Mouse (Mus musculus): Measurements from ENCODE around the gene Ank2.

The Ank2 gene

DNA sequence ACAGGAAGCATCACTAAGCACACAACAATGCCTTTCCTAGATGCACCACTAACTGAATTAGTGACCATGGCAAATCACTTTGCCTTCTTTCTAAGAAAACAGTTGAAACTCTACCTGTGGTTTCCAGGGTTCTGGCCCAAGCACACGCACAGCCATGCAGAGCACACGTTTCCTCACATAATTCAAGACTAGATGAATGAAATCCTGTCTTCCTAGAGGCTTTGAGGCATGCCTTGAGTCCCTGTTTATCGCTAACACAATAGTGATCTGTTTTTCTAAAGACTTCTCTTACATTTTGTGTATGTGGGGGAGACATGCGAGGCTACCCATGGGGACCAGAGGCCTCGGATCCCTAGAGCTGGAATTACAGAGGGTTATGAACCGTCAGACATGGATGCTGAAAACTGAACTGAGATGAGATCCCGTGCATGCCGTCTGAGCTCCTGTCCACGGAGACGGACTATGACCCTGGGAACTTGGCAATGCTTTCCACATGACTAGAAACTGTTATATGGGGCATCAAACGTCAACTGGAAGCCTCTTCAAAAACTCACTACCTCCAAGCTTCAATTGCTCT, 256.8 kb downstream of the Ank2 start:
- DNase-seq (ENCODE audit: low spot score in 2 of 2) = no peak

DNA sequence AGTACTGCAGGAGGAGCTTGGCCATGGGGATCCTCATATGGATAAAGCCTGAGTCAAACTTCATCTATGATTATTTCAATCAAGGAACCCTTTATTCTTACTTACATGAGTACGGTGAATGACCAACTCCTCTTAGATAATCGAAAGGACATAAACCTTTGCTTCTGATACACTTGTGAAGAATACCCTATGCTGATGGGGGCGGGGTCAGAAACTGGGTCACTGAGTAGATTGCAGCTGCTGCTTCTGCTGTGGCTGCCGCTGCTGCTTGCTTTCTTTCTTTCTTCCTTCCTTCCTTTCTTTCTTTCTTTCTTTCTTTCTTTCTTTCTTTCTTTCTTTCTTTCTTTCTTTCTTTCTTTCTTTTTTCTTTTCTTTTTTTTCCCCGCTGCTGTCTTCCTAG, 263.9 kb downstream of the Ank2 start:
- no peak for DNase-seq (ENCODE audit: low spot score in 2 of 2)

DNA sequence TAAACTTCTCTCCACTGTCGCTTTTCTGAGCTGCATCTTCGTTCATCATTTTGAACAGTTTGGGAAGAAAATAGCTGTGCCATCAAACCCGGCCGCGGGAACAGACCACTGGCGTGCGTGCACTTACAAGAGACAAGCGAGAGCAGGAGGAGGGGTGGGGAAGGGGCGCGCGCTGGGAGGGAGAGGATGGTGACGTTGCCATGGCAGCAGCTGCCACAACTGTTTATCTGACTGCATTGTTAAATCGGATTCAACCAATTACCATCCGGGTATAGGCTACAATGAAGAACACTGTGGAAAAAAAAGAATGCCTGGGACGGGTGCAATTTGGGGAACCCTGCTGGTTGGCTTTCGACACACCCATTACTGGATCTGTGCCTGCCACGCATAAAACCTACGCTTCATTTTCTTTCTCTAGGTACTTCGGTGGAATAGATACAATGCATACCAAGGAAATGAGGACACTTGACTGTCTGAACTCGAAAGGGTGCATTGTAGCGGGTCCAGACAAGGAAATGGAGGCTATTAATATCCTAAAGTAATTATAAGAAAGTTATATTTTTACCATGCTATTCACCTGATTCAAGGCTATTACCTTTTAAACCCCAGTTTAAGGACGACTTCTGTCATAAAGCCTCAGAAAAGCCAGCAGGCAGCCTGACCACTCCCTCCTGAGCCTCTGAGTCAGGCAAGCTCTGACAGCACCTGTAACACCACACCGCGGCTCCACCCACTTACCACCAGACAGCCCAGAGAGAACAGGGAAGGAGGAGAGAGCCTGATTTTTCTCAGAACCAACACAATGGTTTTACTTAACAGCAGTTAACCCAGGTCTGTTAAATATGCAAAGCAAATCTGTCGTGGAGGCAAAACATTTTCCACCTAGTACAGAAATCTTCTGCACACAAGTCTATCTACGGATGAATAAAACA, 273.1 kb downstream of the Ank2 start:
- peak in 1 of 2 experiments; percentile 25 for DNase-seq (ENCODE audit: low spot score in 2 of 2)

DNA sequence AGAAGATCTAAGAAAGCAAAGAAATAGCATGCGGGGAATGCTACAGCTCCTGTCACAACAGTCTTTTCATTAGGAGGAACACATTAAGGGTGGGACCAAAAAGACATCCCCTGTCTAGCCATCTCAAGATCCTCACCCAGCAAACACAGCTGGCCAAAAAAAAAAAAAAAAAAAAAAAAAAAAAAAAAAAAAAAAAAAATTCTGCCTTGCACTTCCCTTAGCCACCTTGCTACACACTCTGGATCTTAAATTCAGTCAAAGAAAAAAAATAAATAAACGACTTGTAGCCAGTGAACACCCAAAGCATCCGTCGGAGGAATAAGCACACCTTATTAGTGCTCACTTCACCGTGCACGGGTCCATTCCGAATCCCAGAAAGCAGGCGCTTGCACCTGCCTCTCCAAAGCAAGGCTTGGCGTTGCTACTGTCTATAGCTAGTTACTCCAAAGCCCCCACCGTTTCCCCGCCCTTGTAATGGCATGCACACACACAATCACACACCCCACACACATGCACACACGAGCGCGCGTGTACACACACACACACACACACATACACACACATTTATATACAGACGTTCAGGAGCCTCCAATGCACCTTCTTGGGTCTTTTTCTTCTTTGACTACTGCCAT, 273.9 kb downstream of the Ank2 start:
- no peak for DNase-seq (ENCODE audit: low spot score in 2 of 2)

DNA sequence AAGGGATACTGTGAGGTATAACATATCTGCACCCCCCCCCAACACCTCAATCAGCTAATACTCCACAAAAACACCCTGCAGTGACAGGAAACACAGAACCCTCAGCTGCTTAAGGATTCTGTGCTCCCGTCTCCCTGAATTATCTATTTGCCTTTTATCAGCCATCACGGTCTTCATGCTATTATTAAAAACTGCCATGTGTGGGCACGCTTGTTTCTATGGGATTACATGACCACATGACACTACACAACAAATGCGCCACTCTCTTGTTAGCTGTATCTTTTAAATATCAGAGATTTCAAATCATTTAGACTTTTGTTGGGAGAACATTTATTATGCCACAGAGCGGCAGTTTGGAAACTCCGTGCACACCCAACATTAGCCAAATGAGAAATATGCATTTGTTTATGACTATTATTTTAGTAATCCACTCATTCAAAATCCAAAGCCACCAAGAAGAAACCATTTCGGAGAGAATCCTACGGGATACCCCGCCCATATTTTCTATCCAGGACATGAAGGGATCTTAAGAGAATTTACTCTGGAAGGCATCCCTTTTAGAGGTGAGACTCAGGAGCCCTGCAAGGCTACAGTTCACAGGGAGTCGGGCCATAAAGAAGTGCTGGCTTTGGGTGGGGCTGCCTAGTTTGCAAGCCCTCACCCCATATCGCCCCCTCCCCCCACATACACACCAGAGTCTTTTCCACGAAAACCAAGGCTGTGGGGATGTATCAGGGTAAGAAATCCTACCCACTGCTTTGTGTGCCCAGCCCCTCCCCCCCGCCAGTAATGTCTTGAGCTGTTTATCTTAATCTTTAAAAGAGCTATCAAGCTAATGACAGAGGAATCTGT, 274.6 kb downstream of the Ank2 start:
- DNase-seq (ENCODE audit: low spot score in 2 of 2) = no peak

DNA sequence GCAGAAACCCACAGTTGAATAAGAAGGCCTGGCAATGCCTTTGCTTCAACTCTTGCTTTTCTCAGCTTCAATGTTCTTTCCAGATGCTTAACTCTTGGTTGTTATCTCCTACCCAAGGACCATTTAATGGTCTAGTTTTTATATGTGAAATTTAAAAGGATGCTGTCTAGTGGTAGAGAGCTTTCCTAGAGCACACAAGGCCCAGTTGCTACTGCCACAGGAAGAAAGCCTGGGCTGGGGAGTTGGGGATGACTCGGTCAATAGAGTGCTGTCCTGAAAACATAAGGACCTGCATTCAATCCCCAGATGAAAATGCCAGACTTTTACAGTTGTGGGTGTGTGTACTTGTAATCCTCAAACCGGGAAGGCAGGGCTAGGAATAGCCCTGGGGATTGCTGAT, 277.1 kb downstream of the Ank2 start:
- DNase-seq (ENCODE audit: low spot score in 2 of 2) = no peak

DNA sequence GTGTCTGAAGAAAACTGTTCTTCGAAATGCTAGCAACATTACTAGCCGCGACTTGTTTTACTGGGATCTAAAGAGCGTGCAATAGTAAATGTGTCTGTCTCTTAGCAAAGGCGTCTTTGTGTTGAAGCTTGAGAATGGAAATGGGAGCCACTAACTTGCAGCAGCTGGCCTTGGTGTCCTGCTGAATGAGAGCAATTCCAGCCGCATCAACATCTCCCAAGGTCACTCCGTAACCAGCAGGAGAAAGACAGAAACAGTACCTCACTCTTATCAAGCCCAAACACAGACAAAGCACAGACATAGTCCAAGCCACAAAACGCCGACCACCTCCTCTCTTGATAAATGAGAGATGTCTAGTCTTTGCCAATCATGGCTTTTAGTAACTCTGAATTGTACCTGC, 278.3 kb downstream of the Ank2 start:
- DNase-seq (ENCODE audit: low spot score in 2 of 2) = no peak

DNA sequence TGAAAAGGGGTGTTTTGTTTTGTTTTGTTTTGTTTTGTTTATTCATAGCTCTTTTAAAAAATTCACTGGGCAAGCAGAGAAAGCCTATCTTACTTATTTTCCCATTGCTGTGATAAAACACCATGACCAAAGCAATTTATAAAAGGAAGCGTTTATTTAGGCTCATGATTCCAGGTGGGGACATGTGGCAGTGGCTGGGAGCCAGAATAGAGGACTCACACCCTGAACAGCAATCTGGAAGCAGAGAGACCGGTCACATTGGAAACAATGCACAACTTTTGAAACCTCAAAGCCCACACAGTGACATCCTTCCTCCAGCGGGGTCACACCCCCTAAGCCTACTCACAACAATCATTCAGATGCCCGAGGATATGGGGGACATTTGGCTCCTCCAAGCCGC, 285.6 kb downstream of the Ank2 start:
- no peak for DNase-seq (ENCODE audit: low spot score in 2 of 2)

DNA sequence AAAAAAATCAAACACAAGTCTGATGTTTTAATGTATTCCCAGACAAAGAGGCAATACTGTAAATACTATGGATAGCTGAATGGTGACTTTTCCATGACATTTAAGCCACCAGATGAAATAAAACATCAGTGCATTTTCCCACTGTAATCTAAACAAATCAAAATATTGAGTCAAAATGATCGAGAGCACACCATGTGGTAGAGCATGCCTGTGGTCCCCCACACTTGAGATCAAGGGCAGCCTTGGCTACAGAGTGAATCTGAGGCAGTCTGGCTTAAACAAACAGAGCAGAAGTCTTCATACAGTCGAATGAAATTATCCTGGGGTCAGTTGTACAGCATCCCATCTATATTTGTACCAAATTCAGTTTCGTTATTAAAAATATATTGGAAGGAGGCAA, 288.0 kb downstream of the Ank2 start:
- no peak for DNase-seq (ENCODE audit: low spot score in 2 of 2)

DNA sequence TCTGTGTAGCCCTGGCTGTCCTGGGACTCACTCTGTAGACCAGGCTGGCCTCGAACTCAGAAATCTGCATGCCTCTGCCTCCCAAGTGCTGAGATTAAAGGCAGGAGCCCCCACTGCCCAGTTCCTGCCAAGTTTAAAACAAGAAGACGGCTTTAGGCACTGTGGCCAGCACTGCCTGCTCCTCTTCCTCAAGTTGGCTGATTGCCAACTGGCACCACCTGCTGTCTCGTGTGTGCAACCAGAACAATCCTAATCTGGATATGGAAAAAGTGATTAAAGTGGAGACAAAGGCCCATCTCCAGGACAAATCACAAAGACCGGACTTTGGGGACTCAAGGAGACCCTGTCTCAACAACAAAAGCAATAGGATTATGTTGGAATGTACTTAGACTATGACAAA, 288.6 kb downstream of the Ank2 start:
- no peak for DNase-seq (ENCODE audit: low spot score in 2 of 2)

DNA sequence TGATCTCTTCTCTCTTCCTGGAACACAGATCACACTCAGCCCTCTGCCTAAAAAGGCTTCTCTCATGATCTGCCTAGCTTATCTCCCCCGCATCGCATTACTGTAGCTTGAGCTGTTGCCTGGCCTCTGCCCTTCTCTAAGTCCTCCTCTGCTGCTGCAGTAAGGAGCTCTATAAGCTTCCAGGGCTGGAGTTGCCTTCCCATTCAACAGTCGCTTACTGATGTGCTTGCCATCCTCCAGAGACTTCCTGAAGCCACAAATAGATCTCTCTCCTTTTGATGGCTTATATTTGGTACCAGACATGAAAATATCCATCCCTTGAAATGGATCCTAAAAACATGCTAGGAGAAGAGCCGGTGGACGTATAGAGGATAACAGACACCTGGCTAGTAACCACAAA, 290.3 kb downstream of the Ank2 start:
- DNase-seq (ENCODE audit: low spot score in 2 of 2) = no peak

DNA sequence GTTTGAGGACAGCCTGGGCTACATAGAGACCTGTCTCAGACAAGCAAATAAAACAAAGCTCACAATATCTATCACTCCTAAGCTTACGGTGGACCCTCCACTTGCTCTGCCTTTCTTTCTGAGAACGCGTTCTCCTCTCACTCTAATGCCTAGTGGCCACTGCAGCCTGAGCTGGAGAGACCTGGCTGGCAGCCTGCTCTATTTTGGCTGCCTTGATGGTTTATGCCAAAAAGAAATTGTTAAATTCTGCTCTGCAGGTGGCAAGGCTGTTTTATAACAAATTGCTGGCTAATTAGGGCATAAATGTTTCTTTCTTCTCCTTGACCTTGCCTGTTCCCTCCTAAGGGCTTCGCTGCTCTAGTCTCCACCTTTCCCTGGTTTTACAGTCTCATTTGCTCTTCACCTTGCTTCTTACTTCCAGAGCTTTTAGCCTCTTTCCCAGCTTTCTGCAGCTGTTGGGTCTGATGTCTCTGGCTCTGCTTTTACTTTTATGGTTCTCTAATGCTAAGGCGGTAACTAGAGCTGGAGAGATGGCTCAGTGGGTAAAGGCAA, 293.2 kb downstream of the Ank2 start:
- no peak for DNase-seq (ENCODE audit: low spot score in 2 of 2)

DNA sequence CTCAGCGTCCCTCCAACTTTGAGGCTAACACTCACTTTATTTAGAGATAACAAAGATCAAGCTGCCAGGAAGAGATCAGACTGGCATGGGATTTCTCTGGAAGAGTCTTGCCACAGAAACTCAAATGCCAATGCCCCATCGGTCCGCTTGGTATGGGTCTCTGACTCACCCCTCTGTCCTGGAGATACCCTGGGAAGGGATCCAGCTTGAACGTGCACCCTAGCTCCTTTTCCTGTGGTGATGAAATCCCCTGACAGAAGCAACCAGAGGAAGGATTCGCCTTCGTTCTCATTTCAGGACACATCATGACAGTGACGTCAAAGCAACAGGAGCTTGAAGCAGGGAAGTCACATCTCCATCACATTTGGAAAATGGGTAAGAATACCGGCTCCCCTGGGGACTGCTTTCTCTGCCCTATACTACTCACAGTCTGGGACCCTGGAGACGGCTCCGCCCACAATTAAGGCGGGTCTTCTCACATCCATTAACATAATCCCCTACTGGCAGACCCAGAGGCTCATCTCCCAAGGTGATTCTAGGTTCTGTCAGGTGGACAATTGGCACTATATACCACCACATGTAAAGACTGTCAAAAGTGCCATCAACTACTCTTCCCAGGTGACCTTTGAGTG, 296.6 kb downstream of the Ank2 start:
- no peak for DNase-seq (ENCODE audit: low spot score in 2 of 2)

DNA sequence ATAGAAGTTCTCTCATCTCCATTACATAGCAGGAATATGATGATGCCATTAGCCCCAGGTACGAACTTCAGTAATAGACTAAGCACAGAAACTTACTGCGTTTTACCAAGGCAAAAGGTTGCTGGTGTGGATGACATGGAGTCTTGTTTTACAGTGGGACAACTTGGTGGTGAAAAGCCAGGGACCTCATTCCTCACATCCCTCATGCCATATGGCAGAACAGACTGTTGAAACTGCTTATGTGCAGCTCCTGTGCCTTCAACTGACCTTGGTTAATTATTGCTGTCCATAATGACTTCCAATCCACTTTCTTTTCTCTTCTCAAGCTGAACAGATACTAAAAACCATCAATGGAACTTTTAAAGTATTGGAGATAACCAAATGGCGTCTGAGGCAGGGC, 298.4 kb downstream of the Ank2 start:
- no peak for DNase-seq (ENCODE audit: low spot score in 2 of 2)

DNA sequence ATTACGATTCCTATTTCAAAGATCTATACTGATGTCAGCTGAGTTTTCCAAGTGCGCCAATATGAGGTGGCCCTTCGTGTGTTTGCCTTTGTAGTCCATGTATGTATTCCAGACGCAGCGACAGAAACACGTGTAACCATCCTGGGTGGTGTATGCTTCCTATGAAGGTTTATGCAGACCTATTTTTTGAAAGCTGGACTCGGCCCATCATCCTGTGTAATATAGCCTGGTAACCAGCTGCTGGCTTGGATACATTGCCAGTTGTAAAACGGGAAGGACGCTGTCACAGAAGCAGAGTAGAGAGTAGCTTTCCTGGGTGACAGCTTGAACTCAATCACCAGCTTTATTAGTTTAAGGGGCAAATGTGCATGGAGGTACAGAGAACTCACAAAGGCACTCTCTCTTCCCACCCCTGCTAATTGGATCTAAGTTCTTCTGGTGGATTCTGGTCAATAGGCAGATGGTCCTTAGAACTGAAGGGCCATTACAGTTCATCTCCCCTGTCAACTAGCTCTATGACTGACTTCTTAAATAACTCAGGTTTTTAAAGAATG, 300.0 kb downstream of the Ank2 start:
- DNase-seq (ENCODE audit: low spot score in 2 of 2) = no peak

DNA sequence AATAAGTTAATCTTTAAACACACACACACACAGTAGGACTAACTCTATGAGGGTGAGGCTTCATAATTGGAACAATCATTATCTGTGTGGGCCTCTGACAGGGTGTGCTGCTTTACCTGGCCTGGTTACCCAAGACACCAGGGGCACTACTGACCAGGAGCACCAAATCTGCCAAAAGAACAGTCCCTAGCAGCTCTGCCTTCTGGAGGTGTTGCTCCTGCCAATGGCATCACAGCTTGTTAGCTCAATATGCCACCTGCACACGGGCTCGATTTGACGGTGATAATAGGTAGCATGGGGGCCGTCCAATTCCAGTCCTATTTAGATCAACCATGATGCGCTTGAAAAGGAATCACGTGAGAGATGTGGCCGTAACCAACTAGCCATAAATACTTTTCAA, 300.5 kb downstream of the Ank2 start:
- DNase-seq (ENCODE audit: low spot score in 2 of 2) = no peak

DNA sequence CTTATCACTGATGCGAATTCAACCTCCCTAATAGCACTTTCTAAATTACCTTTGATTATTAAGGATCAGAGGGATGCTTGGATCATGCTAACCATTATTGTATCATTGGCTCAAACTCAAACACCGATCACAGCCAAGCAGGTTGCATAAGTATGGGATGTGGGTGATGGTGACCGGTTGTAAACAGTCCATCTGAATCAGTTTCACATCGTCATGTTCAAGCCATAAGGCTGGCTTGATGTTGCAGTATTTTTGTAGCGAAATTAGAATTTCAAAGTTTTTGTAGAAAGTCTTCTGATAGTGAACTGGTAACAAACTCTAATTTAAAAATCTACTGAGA, 310.4 kb downstream of the Ank2 start:
- DNase-seq (ENCODE audit: low spot score in 2 of 2) = no peak

DNA sequence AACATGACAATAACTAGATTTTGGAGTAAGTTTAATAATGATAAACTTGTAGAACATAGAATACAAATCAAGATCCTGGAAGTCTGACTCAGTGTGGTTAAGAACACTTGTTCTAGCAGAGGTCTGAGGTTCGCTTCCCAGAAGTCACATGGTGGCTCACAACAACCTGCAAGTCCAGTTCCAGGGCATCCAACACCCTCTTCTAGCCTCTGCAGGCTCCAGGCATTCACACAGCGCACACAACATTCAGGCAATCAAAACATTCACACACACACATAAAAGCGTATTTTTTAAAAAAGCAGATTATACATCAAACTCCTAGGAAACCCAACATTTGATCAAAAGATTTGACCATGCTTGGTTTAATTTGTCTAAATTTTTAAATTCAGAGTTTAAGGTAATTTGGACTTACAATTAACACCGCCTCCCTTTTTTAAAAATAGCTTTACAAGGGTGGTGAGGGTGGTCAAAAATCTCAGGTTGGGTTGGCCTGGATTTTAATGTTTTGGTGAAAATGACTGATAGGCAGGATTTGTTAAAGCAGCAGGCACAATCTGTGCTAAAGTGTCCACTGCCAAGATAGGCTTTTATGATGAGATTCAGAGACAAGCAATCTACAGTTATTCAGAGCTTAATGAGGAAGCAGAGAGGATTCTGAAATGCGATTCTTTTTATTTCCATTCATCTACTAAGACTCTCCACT, 310.9 kb downstream of the Ank2 start:
- no peak for DNase-seq (ENCODE audit: low spot score in 2 of 2)

DNA sequence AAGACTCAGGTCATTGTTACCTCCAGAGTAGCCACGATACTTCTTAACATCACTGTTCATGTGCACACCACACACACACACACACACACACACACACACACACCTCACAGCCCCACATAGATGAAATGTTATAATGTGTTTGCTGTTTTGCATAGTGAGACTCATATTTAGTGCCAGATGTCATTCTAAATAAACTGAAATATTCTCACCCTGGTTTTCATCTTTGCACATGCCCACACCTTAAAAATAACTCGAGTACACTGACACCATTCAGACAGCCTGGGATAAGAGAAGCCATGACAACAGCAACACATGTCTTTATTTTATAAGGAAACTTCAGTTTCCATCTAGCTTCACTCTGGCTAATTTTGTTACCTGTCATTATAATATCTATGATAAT, 312.1 kb downstream of the Ank2 start:
- DNase-seq (ENCODE audit: low spot score in 2 of 2) = no peak

DNA sequence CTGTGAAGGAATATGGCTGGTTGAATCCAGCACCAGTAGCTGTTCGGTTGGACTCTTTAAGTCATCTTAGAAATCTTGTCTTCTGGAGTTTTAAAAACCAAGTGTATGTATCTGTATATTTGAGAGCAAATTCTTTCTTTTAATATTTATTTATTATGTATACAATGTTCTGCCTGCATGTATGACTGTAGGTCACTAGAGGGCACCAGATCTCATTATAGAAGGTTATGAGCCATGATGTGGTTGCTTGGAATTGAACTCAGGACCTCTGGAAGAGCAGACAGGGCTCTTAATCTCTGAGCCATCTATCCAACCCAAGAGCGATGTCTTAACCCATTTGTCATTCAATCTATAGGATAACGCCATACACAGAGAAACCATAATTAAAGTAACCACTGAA, 312.9 kb downstream of the Ank2 start:
- no peak for DNase-seq (ENCODE audit: low spot score in 2 of 2)
